Mouse (Mus musculus) forebrain, embryonic 14.5 days (tissue): ENCODE data around the gene Lsamp. TPM values are rescaled to one million over a fixed set of nuclear protein-coding genes. Genes with fewer than 3 reads are reported as not detected.

Source experiments
- ATAC-seq: fragments of 200-750 bp; cut with Nextera tagmentation; 2 replicates; pipeline ENCODE4 v1.8.0; 2017; ENCODE audit warnings: mild to moderate bottlenecking, moderate library complexity
- DNase-seq: peaks from one replicate; pipeline ENCODE4 v3.0.0-alpha.2; 2015; ENCODE audit warnings: low spot score
- H3K27ac ChIP-seq: fragments of 300-500 bp; sonication (generic); 2 replicates; pipeline ENCODE4 v1.5.1; 2014; ENCODE audit warnings: low read depth, mild to moderate bottlenecking, control low read depth, low read length, moderate library complexity
- H3K27me3 ChIP-seq: fragments of 300-500 bp; sonication (generic); replicated peaks from 2 replicates; pipeline ENCODE4 v1.6.1; 2014; ENCODE audit warnings: low read length, control low read depth, mixed read lengths; ENCODE audit not compliant: control insufficient read depth, insufficient read depth
- H3K36me3 ChIP-seq: fragments of 300-500 bp; sonication (generic); 2 replicates; pipeline ENCODE4 v1.6.1; 2014; ENCODE audit warnings: low read length, control low read depth; ENCODE audit not compliant: control insufficient read depth, insufficient read depth
- H3K4me1 ChIP-seq: fragments of 300-500 bp; sonication (generic); 2 replicates; pipeline ENCODE4 v1.6.1; 2014; ENCODE audit warnings: antibody characterized with exemption, low read length, control low read depth; ENCODE audit not compliant: control insufficient read depth, insufficient read depth
- H3K4me2 ChIP-seq: fragments of 300-500 bp; sonication (generic); 2 replicates; pipeline ENCODE4 v1.6.1; 2014; ENCODE audit warnings: mild to moderate bottlenecking, control low read depth, low read length
- H3K4me3 ChIP-seq: fragments of 300-500 bp; sonication (generic); 2 replicates; pipeline ENCODE4 v1.5.1; 2014; ENCODE audit warnings: low read depth, low read length, control low read depth
- H3K9ac ChIP-seq: fragments of 300-500 bp; sonication (generic); 2 replicates; pipeline ENCODE4 v1.6.1; 2014; ENCODE audit warnings: mild to moderate bottlenecking, low read length, control low read depth, moderate library complexity
- H3K9me3 ChIP-seq: fragments of 300-500 bp; sonication (generic); replicated peaks from 2 replicates; pipeline ENCODE4 v1.6.1; 2016; ENCODE audit warnings: low read length, control low read depth, mixed read lengths; ENCODE audit not compliant: control insufficient read depth
- WGBS: fragments of 180-500 bp; shearing (Covaris S2); extraction: QIAGEN DNeasy Blood & Tissue Kit; methylation state at CpG from one replicate; pipeline ENCODE4 v1.1.7; 2014; 5-methylcytosine and 5-hydroxymethylcytosine counted together
- polyA plus RNA-seq: library from polyadenylated mRNA; unstranded; fragments of >200 nt; fragmentation: Nextera tagmentation; extraction: Ambion mirVana; gene quantifications from 2 replicates; pipeline ENCODE4 v1.2.1, GENCODE M21; 2014

Lsamp gene
- polyA plus RNA-seq, 1 experiment from 2014 or later: 19.0 TPM

DNA sequence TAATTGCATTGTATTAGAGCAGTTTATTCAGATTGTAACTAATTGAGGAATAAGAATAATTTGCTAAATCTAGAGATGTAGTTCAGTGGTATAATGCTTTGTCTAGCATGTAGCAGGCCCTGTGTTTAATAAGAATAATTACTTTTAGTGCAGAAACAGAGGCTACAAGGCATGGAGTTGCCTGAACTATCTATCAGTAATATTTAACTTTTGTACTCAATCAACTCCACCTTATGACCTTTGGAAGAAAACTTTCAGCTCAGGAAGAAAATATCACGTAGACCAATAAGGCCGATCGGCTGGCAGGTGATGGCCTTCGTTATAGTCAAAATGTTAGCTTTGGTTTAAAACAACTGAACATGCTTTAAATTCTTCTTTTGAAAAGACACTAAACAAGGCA lies 946.4 kb downstream of the Lsamp start:
- DNase-seq (no peak), ATAC-seq (no peak)
- WGBS: 85% methylated on average over 4 of the region's 4 CpGs
- no peaks in the 10 kb centered on the region for H3K4me1 ChIP-seq
- no peak overlapping the region for H3K9ac ChIP-seq
- no peaks in the 10 kb centered on the region for H3K36me3 ChIP-seq
- H3K27ac ChIP-seq: no peak overlapping the region
- H3K4me2 ChIP-seq: no peak overlapping the region
- no peaks in the 10 kb centered on the region for H3K9me3 ChIP-seq
- no peak overlapping the region for H3K4me3 ChIP-seq
- no peaks in the 10 kb centered on the region for H3K27me3 ChIP-seq

DNA sequence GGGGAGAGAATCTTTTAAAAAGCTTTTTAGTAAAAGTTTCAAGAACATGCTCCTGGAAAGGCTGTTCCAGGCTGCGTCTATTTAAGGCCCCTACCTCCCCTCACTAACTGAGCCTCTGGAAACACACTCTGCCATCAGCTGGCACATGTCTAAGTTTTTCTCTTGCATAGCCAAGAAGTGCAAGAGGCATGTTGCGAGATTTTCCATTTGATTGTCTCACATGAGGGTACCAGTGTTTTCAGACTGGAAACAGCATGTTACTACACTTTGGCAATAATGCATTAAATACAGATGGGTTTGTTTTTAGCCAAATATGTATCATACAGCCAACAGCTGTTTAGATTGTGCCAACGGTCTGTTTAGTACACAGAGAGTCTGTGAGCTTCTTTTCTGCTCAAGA lies 958.1 kb downstream of the Lsamp start:
- H3K27ac ChIP-seq: no peak overlapping the region
- H3K27me3 ChIP-seq: no peaks in the 10 kb centered on the region
- DNase-seq: peak; percentile 63
- H3K36me3 ChIP-seq: no peaks in the 10 kb centered on the region
- H3K4me1 ChIP-seq: no peaks in the 10 kb centered on the region
- H3K4me3 ChIP-seq: no peak overlapping the region
- H3K9ac ChIP-seq: no peak overlapping the region
- no peaks in the 10 kb centered on the region for H3K9me3 ChIP-seq
- 79% methylated on average over 3 of the region's 3 CpGs for WGBS
- H3K4me2 ChIP-seq: no peak overlapping the region
- ATAC-seq: peak; percentile 60; the same call in 1 of the 2 replicates

DNA sequence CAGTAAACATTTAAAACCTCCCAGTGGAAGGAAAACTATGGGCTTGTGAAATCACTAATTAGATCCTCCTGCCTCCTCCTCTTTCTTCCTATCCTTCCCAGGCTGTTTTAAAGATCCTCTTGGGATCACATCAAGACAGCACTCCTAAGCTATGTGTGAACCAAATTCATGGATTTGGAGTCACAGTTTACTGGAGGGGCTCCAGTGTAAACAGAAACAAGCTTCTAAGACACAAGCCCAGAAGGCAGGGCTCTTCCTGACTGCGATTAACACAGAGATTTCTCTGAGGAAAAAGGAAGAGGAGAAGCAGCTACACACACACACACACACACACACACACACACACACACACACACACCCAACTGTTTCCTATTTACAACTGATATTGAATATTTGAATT lies 961.7 kb downstream of the Lsamp start:
- no peaks in the 10 kb centered on the region for H3K4me1 ChIP-seq
- no peak overlapping the region for H3K4me3 ChIP-seq
- DNase-seq: peak; percentile 50
- ATAC-seq: no peak
- H3K9me3 ChIP-seq: no peaks in the 10 kb centered on the region
- no peak overlapping the region for H3K4me2 ChIP-seq
- no peaks in the 10 kb centered on the region for H3K27me3 ChIP-seq
- H3K36me3 ChIP-seq: no peaks in the 10 kb centered on the region
- 43% methylated on average over 1 of the region's 1 CpGs for WGBS
- H3K27ac ChIP-seq: no peak overlapping the region
- H3K9ac ChIP-seq: no peak overlapping the region

DNA sequence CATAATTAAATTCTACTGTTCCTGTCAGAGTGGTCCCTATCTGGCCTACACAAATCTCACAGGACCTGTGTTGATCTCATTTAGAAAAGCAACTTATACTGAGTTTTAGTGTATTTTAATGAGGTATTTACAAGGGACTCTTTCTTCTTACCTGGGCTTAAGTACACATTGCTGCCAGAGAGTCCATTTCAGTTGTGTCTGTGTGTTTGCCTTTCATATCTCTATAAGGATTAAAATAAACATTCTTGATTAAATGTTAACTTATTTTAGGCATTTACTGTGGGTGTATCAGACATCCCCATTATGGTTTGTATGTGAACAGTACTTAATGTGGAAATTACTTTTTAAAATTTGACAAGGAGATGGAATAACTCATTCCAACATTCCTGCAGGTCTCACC lies 963.9 kb downstream of the Lsamp start:
- DNase-seq (no peak), ATAC-seq (no peak)
- H3K36me3 ChIP-seq: no peaks in the 10 kb centered on the region
- H3K27me3 ChIP-seq: no peaks in the 10 kb centered on the region
- H3K4me3 ChIP-seq: no peak overlapping the region
- no peaks in the 10 kb centered on the region for H3K9me3 ChIP-seq
- H3K27ac ChIP-seq: no peak overlapping the region
- H3K4me1 ChIP-seq: no peaks in the 10 kb centered on the region
- no peak overlapping the region for H3K4me2 ChIP-seq
- H3K9ac ChIP-seq: no peak overlapping the region

DNA sequence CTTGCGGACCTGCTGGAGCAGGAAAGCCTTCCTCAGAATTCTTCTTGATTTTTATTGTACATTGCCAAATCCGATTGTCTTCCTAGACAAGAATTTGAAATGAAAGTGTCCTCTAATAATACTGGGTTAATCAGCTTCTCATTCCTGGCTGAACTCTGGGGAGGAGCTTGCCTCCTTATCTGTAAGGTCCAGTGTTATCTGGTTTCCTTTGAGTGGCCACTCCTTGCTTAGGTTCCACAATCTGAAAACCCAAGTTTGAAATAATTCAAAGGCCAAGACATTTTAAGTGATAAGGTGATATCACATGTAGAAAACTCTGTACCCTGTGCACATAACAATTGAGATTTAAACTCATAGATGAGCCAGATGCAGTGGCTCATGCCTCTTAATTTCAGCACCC lies 975.0 kb downstream of the Lsamp start:
- 91% methylated on average over 2 of the region's 2 CpGs for WGBS
- Histone ChIP-seq H3K4me3 (no peak overlapping the region), H3K4me1 (no peaks in the 10 kb centered on the region), H3K9ac (no peak overlapping the region), H3K9me3 (no peaks in the 10 kb centered on the region), H3K36me3 (no peaks in the 10 kb centered on the region), H3K4me2 (no peak overlapping the region), H3K27me3 (no peaks in the 10 kb centered on the region), H3K27ac (no peak overlapping the region)
- ATAC-seq (no peak), DNase-seq (no peak)

DNA sequence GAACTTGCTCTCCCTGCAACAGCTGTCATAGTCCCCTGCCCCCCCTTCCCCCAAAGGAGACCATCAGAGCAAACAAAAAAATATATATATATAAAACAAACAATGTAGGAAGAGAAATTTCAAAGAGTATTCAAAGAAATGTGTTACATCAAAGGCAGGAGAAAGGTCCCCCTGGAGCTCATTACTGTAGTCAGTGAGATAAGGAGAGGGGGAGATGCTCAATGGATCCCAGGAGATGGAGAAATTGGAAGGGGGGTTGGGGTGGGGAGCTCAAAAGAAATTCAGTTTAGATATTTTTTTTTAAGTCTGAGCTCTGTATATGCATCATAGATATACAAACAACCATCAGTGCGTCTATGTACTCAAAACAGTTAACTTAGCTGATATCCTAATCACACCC lies 976.4 kb downstream of the Lsamp start:
- Histone ChIP-seq H3K27me3 (no peaks in the 10 kb centered on the region), H3K27ac (no peak overlapping the region), H3K36me3 (no peaks in the 10 kb centered on the region), H3K9ac (no peak overlapping the region), H3K4me3 (no peak overlapping the region), H3K4me1 (no peaks in the 10 kb centered on the region), H3K9me3 (no peaks in the 10 kb centered on the region), H3K4me2 (no peak overlapping the region)
- ATAC-seq (no peak), DNase-seq (no peak)
- WGBS: 88% methylated on average over 1 of the region's 1 CpGs

DNA sequence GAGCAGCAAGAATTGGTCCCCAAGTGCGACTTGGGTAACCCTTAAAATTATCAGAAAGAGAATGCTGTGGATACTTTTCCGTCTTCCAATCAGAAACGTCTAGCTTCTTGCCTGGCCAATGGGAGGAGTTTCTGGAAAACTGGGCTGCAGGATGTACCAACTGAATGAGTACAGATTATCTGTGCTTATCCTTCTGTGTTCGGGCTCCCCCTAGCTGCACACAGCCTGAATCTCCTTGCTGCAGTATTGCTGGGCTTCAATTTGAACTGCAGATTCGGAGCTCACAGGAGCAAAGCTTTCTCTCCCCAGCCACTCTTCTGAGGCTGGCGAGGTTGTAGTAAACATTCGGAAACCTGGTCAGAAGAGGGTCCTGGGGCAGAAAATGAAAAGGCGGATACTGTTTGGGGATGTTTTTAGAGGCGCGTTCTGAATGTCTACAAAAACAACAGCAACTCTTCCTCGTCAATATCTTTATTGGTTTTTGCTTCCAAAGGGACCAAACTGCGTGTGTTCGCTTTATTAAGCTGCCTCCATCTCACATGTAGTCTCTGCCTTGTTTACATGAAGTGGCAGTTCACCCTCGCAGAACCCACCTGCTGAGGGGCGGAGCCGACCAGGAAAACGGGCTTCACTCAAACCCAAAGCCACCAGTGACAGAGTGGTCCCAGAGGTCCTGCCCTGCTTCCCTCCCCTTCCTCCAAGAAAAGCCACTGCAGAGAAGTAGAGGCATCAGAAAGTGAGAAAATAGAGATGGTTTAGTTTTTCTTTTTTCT lies 984.1 kb downstream of the Lsamp start:
- peak overlapping the region; percentile 11; the same call in 1 of the 2 replicates for H3K4me3 ChIP-seq
- DNase-seq: peak; percentile 95
- H3K9me3 ChIP-seq: no peaks in the 10 kb centered on the region
- ATAC-seq: peak; percentile 99
- 20% methylated on average over 17 of the region's 17 CpGs for WGBS
- H3K9ac ChIP-seq: peak overlapping the region; percentile 55
- no peaks in the 10 kb centered on the region for H3K36me3 ChIP-seq
- H3K4me1 ChIP-seq: no peaks in the 10 kb centered on the region
- peak overlapping the region; percentile 47 for H3K4me2 ChIP-seq
- H3K27ac ChIP-seq: no peak overlapping the region
- no peaks in the 10 kb centered on the region for H3K27me3 ChIP-seq

DNA sequence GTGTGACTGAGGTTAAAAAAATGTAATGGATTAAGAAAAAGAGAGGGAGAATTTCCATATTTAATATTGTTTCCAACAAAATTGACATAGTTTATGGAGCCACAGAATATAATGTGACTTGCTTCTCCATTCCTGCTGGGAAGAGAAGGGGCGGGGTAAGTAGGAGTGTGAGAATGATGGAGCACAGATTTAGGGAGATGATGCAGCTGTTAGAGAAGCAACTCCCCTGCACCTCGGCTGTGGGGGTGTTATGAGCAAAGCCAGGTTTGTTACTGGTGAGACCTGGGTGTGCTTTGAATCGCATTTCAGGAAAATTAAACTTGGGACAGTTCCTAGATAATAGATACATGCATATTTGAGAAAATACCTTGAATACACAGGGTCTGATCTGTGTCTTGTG lies 987.2 kb downstream of the Lsamp start:
- Histone ChIP-seq H3K4me2 (no peak overlapping the region), H3K27me3 (no peaks in the 10 kb centered on the region), H3K4me3 (no peak overlapping the region), H3K9me3 (no peaks in the 10 kb centered on the region), H3K4me1 (no peaks in the 10 kb centered on the region), H3K36me3 (no peaks in the 10 kb centered on the region), H3K9ac (no peak overlapping the region), H3K27ac (no peak overlapping the region)
- DNase-seq (no peak), ATAC-seq (no peak)
- 84% methylated on average over 3 of the region's 3 CpGs for WGBS

DNA sequence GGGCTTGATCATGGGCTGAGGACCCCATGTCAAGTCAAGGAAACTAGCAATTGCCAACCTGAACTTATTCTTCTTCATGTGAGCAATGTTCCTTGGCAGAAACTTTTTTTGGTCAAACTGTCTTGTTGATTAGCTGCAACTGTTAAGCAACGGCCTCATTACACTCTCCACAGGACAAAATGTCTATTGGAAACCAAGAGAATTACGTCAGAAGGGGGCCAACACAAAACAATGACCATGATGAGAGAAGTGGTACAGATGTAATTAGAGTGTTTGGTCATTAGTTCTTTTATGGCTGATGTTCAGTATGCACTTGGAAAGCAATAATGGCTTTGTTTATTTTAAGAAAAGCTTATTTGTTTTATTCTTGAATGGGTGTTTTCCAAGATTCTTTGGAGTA lies 989.9 kb downstream of the Lsamp start:
- H3K36me3 ChIP-seq: no peaks in the 10 kb centered on the region
- no peak overlapping the region for H3K9ac ChIP-seq
- H3K9me3 ChIP-seq: no peaks in the 10 kb centered on the region
- peak; percentile 81 for ATAC-seq
- no peak overlapping the region for H3K27ac ChIP-seq
- peak; percentile 61 for DNase-seq
- no peaks in the 10 kb centered on the region for H3K4me1 ChIP-seq
- 14% methylated on average over 2 of the region's 2 CpGs for WGBS
- H3K27me3 ChIP-seq: no peaks in the 10 kb centered on the region
- no peak overlapping the region for H3K4me2 ChIP-seq
- no peak overlapping the region for H3K4me3 ChIP-seq
